Mouse (Mus musculus) yolk sac, embryonic 10.5 days (tissue): ENCODE measurements around the gene Rpe.
"Not testable (repeated sequence)": the region's sequence is repeated elsewhere in the genome, so short reads cannot be mapped to it uniquely, and the experiment has no call there.

ENCODE experiments used
- DNase-seq: peaks from one replicate; pipeline ENCODE4 v3.0.0-alpha.2; 2017; ENCODE audit warnings: low spot score

The Rpe gene

GRCm38 (mm10) chr1:66700693-66701575 lies at the start of gene Rpe:
Rpe (plus strand) TSS chr1:66700831.
- peak; percentile 93 for DNase-seq

DNA sequence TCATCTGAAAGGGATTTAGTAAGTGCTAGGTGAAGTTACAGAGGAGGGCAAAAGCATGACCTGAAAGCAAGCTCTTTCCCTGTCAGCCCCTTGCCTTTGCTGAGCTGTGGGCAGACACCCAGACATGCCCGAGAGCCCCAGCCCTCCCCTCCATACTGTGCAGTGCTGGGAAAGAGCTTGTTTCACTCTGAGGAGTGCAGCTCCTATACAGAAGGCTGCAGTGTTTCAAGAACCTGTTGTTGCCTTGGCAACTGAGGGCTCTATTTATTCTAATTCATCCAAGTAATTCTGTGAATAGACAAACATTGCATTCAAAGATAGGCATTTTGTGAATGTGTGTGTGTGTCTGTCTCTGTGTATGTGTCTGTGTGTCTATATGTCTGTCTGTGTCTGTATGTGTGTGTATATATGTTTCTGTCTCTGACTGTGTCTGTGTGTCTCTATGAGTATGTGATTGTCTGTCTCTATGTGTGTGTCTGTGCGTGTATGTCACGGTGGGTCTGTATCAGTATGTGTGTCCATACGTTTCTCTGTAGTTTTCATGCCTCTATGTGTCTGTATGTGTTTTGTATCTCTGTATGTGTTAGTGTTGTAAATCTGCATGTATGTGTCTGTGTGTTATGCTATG lies 45.4 kb upstream of the Rpe start:
- DNase-seq, result no peak

- DNase-seq, result no peak
Observed at GRCm38 (mm10) chr1:66655747-66656119, 44.9 kb upstream of the Rpe start.

- no peak for DNase-seq
Observed at GRCm38 (mm10) chr1:66671475-66671874, 29.2 kb upstream of the Rpe start.

DNA sequence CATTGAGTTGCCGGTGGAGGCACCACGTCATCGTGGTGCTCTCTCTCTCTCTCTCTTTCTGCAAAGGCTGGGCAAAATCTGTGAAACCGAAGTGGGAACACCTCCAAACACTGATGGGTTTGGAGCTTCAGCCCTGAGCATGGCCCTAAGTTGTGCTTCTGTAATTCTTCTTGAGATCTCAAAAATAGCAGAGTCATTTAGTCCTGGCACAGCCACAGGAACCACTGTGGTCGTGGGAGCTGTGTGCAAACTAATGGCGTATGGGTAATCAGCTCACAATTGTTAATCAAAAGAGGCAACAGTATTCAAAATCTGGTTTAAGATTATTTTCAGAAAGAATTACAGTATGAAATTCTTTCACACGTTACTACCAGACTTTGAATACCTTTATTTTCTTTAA lies 27.8 kb upstream of the Rpe start:
- no peak for DNase-seq

DNA sequence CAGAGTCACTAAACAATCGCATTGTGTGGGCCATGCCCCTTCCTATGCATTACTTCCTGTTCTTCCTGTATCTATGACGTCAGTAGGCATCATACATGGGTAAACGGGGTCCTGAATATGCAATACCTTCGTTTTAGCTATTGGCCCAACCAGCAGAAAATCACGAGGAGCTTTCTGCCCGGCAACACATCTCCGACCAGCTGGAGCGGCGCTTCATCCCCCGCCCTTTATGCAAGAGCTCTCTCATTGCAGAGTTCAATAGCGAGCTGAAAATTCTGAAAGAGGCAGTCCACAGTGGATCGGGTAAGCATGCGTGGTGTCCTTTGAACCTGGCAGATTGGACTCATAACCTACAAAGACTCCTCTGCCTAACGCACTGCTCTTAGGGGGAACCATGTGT lies 22.7 kb upstream of the Rpe start:
- no peak for DNase-seq

DNA sequence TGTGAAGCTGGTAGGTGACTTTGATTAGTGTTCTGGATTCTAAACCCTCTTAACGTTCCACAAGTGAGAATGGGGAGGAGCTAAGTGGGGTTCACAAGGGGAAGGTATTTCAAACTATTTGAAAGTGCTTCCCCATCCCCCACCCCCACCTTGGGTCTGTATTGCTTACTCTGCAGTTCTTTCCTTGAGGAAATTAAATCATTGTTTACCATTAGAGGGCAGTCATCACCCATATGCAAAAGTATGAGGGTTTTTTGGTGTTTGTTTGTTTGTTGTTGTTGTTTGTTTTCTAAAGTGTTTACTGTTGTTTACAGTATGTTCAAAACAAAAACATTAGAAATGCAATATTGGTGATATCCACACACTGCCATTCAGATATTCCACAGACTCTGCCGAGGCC lies 22.0 kb upstream of the Rpe start:
- DNase-seq, result no peak

GRCm38 (mm10) chr1:66682974-66683373 lies 17.7 kb upstream of the Rpe start:
- no peak for DNase-seq

- DNase-seq, result no peak
Observed at GRCm38 (mm10) chr1:66691772-66692171, 8.9 kb upstream of the Rpe start.

- no peak for DNase-seq
Observed at GRCm38 (mm10) chr1:66692308-66692707, 8.3 kb upstream of the Rpe start.

DNA sequence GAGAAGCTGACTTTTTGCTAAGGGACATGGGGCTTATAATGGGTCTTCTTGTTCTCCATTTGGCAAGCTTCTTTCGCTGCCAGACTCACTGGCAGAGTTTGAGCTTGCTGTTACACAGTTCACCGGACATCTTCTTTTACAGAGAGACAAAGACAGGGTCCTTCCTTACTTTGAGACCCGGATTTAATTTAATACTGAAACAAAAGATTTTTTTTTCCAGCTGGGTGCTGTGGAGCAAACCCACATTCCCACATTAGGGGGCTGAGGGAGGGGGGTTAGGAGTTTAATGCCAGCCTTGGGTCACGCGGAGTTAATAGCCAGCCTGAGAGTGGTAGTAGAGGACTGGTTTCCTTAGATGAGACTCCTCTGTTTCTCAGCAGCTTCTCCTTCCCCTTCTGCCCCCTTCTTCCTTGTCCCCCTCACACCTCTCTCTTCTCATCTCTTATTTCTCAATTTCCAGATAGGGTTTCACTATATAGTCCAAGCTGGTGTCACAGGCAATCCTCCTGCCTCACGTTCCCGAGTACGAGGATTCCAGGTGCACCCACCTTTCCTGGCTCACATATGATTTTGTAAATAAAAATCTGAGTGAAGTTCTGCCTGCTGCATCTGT lies 7.7 kb upstream of the Rpe start:
- no peak for DNase-seq

GRCm38 (mm10) chr1:66694266-66694665 lies 6.4 kb upstream of the Rpe start:
- no peak for DNase-seq

DNA sequence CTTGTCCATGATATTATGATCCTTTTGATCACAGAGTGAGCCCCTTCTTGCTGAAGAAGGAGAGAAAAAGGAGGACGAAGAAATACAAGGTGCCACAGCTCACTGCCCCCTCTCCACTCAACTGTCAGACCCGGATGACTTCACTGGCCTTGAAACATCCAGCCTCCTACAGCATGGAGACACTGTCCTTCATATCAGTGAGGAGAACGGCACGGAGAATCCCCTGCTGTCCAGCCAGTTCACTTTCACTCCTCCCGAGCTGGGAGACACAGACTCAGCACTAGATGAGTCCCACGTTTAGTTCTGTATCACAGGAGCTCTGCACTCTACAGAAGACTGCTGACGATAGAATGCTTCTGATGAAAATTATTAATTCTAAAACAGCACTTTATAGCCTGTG lies 5.3 kb upstream of the Rpe start:
- DNase-seq, result no peak

GRCm38 (mm10) chr1:66699630-66700029 lies 1.0 kb upstream of the Rpe start:
- not testable (repeated sequence) for DNase-seq

- peak; percentile 23 for DNase-seq
Observed at GRCm38 (mm10) chr1:66700149-66700692, 410 bp upstream of the Rpe start.

DNA sequence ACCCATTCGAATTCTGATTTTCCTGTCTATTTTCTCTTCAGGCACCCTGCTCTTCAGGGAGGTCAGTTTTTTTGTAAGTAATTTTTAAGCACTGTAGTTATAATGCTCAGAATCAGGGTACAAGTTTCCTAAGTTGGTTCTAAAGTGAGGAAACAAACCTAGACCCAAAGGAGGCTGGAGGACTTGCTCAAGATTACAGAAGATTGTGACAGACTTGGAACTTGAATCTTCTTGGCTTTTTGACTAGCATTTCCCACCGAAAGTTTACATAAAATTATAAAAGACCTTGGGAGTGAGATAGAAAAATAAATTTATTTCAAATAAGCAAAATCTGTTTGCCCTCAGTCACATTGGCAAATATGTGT lies 927 bp downstream of the Rpe start:
- no peak for DNase-seq

- no peak for DNase-seq
Observed at GRCm38 (mm10) chr1:66702623-66703345, 2.2 kb downstream of the Rpe start.

- peak; percentile 56 for DNase-seq
Observed at GRCm38 (mm10) chr1:66704523-66704922, 3.9 kb downstream of the Rpe start.

DNA sequence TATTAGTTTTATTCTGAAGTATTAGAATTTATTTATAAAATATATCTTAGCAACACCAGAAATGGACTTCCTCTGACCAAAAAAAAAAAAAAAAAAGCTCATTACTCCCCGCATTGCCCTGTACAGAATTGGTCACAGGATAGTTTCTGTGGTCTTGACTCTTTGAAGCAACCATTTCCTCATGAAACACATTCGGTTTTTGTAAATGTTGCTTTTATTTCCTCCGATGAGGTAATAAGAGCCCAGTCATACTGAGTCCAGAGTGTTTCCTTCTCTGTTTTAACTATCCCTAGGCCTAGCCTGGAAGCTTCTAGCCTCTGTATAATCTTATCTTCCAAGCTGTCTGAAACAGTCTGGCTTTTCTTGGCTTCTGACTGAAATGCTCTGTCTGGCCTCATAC lies 12.2 kb downstream of the Rpe start:
- no peak for DNase-seq

DNA sequence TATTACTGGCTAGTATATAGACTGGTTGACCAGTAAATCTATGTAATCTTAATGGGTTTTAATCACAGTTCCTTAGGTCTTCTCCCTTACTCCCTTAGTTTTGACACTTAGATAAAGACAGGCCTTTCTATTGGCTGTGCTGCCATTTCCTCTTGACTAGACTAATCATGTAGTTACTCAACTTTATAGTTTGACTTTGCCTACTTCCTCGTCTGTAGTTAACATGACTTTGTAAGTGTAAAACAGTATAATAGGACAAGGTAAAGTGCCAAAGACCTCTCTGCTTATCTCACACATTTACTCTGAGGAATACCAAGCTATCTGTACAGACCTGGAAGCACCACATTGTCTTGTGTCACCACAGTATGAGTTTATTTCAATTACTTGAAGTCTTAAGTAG lies 29.9 kb downstream of the Rpe start:
- no peak for DNase-seq

- DNase-seq, result no peak
Observed at GRCm38 (mm10) chr1:66768764-66769163, 68.1 kb downstream of the Rpe start.
